Mouse (Mus musculus): ENCODE results near the gene Cnih4.

DNA sequence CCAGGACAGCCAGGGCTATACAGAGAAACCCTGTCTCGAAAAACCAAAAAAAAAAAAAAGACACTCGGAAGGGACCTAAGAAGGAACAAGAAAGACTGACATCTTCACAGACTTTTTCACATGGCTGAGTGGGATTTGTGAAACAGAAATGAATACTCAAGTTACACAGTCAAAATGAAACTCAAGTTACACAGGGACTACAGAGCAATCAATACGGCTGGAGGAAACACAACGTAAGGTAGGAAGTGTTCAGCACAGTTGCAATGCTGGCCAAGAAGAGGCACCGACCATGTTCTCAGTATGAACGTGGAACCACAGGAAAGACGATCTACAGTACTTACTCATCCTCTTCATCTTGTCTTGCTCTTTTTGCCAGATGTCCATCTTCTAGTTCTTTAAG lies 5.8 kb upstream of the Cnih4 start:
- TF ChIP-seq CTCF (IDR thresholded peaks at IDR 0.05) (no peak), EP300 (IDR thresholded peaks at IDR 0.05) (no peak)
